Comparison of ENCODE assay signal across 1 mouse cellular context in genomic region chr12:87514016-87514415, GRCm38 (mm10). TPM values are rescaled to one million over a fixed set of nuclear protein-coding genes. Genes with fewer than 3 reads are reported as not detected.
"Had no signal": no experiment of that assay in that cellular context is flagged by ENCODE, and none has a peak within 500 bp of the region (broad histone marks: within the 10 kb centered on the region; RNA-seq: fewer than 3 reads in every experiment).

TSS of gene Gm8300 (plus strand) at chr12:87514316.

RNA-seq across cellular contexts. Expression of gene Gm8300, which starts in this region (rescaled TPM):
- total RNA-seq: neutrophil, adult 5-6 weeks had no signal
